Mouse (Mus musculus): Measurements from ENCODE around the gene Nufip2.

- no peak for TF ChIP-seq POLR2A (IDR thresholded peaks at IDR 0.05; ENCODE audit: insufficient read depth, low read depth, low read length)
- no peak for TF ChIP-seq CTCF (IDR thresholded peaks at IDR 0.05)
- TF ChIP-seq EP300 (IDR thresholded peaks at IDR 0.05; ENCODE audit: insufficient read depth, low read depth, low read length): no peak
Measured at GRCm38 (mm10) chr11:77752525-77752924, 66.6 kb downstream of the Nufip2 start.
